Mouse (Mus musculus) frontal cortex, postnatal 14 days (tissue): ENCODE measurements at regions not wholly inside any gene's neighbourhood (a gene's known extent, or its start where the extent isn't known, plus 50 kb on each side); places are given as distances from the start of the nearest gene placed in this dataset.

Experiments used
- DNase-seq, 2 experiments: peaks; one replicate each; pipeline ENCODE4 v3.0.0; 2022; ENCODE audit warnings: low spot score in 2 of 2

DNA sequence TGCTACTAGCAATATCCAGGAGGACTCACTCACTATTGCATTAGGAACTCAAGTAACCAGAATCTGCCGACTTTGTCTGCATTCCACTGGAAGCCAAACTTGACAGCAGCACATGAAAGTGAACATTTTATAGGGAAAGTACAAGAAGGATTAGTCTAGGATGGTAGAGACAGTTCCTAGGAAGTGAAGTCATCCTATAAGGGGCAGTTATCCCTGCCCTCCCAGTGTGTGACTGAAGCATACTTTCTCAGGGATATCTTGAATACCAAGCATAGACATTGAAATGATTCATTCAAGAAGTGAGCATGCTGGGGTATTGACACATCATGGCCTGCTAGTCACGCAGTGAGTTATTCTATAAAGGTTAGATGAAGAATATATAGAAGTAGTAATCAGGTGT, 632.2 kb upstream of the Zeb2 start:
- no peak for DNase-seq

DNA sequence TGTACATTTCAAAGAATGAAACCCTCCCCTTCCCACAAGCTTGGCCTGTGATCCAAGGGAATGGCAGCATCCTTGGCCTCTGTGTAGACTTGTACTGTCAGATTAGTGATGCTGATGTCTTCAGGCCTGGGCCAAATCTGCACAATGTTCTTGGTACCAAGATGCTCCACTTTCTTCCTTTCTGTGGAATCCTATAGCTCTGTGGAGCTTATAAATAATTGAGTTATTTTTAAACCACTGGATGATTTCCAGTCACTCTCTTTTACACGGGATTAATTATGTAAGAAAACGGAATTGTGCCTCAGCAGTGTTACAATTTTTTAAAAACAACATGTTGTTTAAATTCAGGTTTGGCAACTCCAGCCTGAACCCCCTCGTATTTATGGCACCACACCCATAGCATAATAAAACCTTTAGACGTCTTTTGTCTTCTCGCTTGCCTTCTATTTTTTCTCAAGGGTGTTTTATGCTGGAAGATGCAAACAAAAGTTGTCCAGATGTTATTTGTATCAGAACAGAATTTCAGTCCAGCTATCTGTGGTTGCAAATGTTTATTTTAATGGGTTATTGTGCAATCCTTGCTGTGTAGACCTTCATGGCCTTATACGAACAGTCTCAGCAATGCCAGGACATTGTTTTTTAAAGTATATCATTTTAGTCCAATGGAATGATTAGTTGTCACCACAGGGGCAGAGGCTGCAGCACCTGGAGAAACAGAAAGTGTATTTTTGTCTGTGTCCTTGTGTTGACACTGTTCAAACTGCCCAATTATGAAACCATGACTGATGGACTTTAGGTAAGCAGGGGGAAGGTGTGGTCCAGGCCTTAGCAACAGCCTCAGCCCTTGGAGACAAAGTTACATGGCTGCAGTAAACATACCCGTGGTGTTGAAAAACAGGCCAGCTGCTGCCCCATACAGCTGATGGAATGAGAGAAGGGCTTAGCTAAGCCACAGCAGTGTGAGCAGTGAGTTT, 630.4 kb upstream of the Zeb2 start:
- DNase-seq, result no peak

DNA sequence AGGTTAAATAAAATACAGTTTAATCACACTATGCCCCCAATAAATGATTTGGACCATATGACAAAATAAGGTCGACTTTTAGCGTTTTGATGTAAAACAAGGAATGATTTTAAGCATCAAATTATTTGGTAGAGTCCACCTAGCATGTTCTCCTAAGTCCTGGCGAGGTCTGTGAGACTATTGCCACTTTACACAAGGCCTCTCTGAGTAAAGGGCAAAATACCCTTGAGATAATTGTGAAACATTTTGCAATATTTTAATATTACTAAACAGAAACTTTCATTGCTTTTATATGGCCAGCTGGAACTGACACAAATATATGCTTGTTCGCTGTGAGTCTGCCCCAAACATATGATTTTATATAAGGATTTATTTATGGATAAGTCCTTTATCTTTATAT, 629.4 kb upstream of the Zeb2 start:
- DNase-seq, result no peak

DNA sequence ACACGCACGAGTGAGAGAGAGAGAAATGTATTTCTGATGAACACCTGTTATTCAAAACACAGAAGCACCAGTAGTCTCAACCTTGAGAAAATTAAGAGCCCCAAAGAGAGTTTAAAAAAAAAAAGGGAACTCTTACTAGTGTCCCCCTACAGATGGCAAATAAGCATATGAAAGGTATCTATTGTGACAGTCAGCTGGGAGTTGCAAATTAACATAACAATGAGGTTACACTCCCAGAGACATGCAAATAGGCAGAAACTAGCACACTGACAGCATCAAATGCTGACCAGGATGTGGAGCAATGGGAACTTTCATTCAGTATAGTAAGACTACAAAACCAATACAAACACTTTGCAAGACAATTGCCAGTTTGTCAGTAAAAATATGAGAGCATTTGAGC, 619.1 kb upstream of the Zeb2 start:
- DNase-seq, result no peak

GRCm38 (mm10) chr2:45713997-45714396, 596.8 kb upstream of the Zeb2 start:
- DNase-seq, result no peak

- no peak for DNase-seq
These were observed 589.8 kb upstream of the Zeb2 start for GRCm38 (mm10) chr2:45707026-45707425.

DNA sequence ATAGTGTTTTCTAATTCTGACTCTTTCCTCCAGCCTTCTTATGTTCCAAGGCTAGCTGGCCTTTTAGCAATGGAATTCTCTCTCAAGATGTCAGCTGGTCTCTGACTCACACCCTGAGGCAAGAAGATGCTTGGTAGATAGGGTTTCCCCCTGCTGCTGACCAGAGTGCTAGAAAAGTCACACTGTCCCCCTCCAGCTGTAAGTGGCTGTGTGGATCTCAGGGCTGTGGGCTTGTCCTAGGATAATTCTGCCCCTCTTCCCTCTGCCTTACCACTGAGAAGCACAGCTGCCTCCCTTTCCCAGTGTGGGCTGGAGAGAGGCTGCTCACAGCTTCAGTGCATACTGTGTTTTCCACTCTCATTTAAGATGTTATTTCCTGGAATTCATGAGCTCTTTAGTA, 585.3 kb upstream of the Zeb2 start:
- DNase-seq, result no peak

- no peak for DNase-seq
These were observed 583.4 kb upstream of the Zeb2 start for GRCm38 (mm10) chr2:45700578-45700977.

GRCm38 (mm10) chr2:45693291-45694020, 576.3 kb upstream of the Zeb2 start:
- no peak for DNase-seq

GRCm38 (mm10) chr2:45692819-45693218, 575.6 kb upstream of the Zeb2 start:
- DNase-seq, result no peak

GRCm38 (mm10) chr2:45688996-45689395, 571.8 kb upstream of the Zeb2 start:
- DNase-seq, result no peak

DNA sequence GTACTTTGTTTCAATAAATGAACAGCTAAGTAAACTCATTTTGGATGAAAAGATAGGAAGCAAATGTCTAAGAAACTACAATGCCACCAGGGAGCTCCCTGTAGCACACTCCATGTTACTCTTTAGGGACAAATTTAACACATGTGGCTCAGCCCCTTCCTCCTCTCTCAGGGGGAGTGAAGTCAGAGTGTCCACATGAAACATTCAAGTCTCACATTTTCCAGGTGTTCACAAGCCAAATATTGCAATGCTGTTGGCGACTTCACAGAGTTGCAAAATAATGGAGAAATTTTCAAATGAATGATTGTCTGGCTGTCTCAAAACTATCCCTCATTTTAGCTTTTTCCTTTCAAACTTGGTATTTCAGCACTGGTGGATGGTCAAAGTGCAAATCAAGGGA, 564.1 kb upstream of the Zeb2 start:
- no peak for DNase-seq

DNA sequence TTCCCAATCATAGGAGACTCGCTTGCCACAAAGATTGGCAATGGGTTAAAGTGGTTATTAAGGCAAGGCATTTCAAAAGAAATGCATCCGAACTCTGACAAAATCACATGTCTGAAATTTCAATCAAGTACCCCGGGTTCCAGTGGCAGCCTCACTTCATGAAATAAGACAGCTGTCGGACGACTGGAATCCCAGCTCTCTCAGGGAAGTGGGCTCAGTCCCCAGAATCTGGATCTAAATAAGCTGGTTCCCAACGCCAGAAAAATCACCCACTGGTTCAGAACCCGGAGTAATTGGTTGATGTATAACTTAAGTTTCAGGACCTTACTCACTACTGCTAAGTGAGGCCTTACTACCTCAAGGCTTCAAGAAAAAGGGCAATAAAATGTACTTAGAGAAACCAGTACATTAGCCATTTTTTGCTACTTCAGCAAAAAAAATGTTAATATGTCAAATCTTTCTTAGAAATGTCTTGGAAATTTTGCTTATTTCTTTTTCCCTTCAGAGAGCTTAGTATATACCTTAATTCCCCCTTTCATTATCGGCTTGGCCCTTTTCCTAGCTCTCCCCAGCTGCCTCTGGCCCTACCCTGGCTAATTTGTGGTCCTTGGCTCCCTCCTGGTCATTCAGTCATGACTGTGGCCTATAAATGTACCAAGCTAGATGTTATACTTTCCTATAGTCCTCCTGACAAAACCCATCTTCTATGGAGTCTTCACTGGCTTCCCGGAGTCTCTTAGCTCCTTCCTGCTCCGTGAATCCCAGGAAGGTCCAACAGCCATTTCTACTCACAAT, 562.1 kb upstream of the Zeb2 start:
- no peak for DNase-seq

DNA sequence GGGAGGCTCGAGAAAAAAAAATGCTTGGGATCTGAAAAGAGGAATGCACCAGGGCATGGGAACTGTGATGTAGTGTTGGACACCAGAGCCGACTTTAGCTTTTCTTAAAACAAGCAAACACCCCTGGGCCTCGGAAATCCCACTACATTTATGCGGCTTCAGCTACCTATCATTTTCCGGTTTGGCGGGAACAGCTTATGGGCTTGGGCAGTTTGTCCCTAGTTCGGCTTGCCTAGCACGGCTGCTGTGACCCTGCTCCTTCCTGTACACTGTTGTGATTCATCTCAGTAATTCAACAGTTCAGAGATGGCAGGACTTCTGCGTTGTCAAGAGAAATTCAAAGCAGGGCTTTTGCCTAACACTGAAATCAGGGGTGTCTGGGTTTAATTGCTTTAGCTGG, 561.5 kb upstream of the Zeb2 start:
- DNase-seq, result no peak

DNA sequence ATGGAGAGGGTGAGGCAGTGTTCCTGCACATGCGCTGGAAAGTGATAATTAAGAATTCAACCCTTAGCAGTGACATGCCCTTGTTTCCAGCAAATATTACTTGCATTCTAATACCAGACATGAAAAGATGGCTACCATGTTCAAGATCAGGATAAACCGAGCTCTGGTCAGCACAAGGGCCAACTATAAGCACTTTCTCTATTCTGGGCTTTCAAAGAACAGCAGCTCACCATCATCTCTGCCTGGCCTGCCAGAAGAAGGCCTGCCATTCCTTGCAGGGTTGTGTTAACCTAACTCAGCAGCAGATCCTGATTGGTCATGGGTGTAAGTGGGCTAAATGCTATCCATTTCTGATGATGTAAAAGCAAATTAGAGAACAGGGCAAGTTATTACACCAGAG, 558.6 kb upstream of the Zeb2 start:
- no peak for DNase-seq

DNA sequence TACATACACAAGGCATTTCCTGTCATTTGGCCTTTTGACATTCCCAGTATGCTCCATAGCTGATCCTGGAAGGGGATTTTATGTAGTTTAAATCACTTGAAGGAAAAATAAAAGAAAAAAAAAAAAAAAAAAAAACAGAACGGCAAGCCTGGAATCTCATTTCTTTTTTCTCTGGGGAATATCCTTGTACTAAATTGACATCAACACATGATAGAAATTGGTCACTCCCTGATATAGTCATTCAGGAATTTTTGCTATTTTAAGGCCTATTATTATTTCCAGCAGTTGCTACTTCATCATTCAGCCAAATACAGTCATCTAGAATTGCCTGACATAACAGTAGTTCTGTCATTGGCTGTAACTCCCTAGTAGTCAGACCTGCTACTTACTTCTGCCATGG, 538.8 kb upstream of the Zeb2 start:
- DNase-seq, result no peak

DNA sequence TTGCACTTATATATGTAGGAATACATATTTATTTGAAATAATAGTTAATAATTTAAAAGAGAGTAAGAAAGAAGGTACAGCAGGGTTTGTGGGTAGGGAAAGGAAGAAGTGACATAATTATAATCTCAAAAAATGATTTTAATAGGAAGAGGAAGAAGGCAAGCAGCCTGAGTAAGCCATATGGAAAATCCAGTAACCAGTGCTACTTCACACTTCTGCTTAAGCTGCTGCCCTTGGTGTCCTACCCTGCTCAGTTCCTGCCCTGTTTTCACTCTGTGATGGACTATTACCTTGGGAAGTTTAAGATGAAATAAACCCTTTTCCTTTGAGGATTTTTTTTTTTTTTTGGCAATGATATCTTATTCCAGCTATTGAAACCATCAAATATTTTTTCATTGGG, 537.5 kb upstream of the Zeb2 start:
- DNase-seq, result no peak

DNA sequence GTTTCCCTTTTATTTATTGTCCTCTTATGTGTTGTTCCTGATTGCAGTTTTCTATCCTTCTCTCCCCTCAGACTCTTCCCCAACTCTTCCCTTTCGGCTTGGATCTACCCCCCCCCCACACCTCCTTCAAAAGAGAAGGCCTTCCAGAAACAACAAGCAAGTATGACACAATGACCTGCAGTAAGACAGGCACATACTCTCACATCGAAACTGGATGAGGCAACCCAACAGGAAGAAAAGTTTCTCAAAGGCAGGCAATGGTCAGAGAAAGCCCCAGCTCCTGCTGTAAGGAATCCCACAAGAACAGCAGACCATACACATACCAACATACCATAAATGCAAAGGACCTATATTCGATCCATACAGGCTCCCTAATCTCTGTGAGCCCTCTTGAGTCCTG, 535.8 kb upstream of the Zeb2 start:
- no peak for DNase-seq

GRCm38 (mm10) chr2:45650271-45650985, 533.2 kb upstream of the Zeb2 start:
- DNase-seq, result no peak

- DNase-seq, result no peak
These were observed 530.7 kb upstream of the Zeb2 start for GRCm38 (mm10) chr2:45647846-45648245.

DNA sequence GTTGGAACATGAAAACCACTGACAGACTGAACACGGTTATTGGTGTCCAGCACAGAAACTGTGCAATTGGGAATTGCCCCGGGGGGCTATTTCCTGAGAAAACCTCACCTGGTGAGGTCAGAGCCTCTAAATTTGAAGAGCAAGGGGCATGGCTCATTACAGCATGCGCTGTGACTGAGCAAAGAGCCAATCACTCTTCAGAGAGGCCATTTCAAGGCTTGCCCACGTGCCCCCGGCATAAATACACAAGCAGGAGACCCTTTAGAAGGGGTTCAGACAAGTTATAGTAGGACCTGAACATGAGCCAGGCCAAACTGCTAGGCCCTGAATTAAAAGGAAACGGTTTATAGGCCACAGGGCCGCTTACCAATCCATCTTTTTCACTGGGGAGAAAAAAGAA, 512.9 kb upstream of the Zeb2 start:
- no peak for DNase-seq

- DNase-seq, result no peak
These were observed 512.4 kb upstream of the Zeb2 start for GRCm38 (mm10) chr2:45629616-45630015.
